Mouse (Mus musculus) forebrain, postnatal 0 days (tissue): ENCODE results near the gene Snx29. TPM values are rescaled to one million over a fixed set of nuclear protein-coding genes. Genes with fewer than 3 reads are reported as not detected.
A peak's percentile ranks its signal among the peaks of the same experiment; 100 is the strongest.

Experiments used
- ATAC-seq: fragments of 200-750 bp; cut with Nextera tagmentation; 2 replicates; pipeline ENCODE4 v1.8.0; 2017; ENCODE audit warnings: mild to moderate bottlenecking, moderate library complexity
- DNase-seq: peaks from one replicate; pipeline ENCODE4 v3.0.0-alpha.2; 2015
- H3K27ac ChIP-seq: fragments of 300-500 bp; sonication (generic); 2 replicates; pipeline ENCODE4 v1.5.1; 2014; ENCODE audit warnings: low read depth, mild to moderate bottlenecking, antibody characterized with exemption, low read length, moderate library complexity, mixed read lengths
- H3K27me3 ChIP-seq: fragments of 300-500 bp; sonication (generic); 2 replicates; pipeline ENCODE4 v1.6.1; 2014; ENCODE audit warnings: mild to moderate bottlenecking, low read length, mixed read lengths; ENCODE audit not compliant: insufficient read depth
- H3K36me3 ChIP-seq: fragments of 300-500 bp; sonication (generic); 2 replicates; pipeline ENCODE4 v1.6.1; 2014; ENCODE audit warnings: mild to moderate bottlenecking, moderate library complexity; ENCODE audit not compliant: insufficient read depth
- H3K4me1 ChIP-seq: fragments of 300-500 bp; sonication (generic); 2 replicates; pipeline ENCODE4 v1.6.1; 2014; ENCODE audit warnings: antibody characterized with exemption; ENCODE audit not compliant: insufficient read depth
- H3K4me2 ChIP-seq: fragments of 300-500 bp; sonication (generic); 2 replicates; pipeline ENCODE4 v1.6.1; 2014; ENCODE audit warnings: low read depth, mild to moderate bottlenecking, moderate library complexity
- H3K4me3 ChIP-seq: fragments of 300-500 bp; sonication (generic); 2 replicates; pipeline ENCODE4 v1.5.1; 2014; ENCODE audit warnings: low read depth, low read length, mixed read lengths
- H3K9ac ChIP-seq: fragments of 300-500 bp; sonication (generic); 2 replicates; pipeline ENCODE4 v1.6.1; 2014; ENCODE audit warnings: mild to moderate bottlenecking
- H3K9me3 ChIP-seq: fragments of 300-500 bp; sonication (generic); 2 replicates; pipeline ENCODE4 v1.6.1; 2016; ENCODE audit warnings: low read length
- CTCF ChIP-seq: sonication (generic); IDR thresholded peaks from 2 replicates; pipeline ENCODE4 v1.5.1; 2016; ENCODE audit warnings: antibody characterized with exemption, control low read depth, low read depth
- WGBS: fragments of 180-500 bp; shearing (Covaris S2); extraction: QIAGEN DNeasy Blood & Tissue Kit; methylation state at CpG from one replicate; pipeline ENCODE4 v1.1.7; 2014; 5-methylcytosine and 5-hydroxymethylcytosine counted together
- polyA plus RNA-seq: library from polyadenylated mRNA; unstranded; fragments of >200 nt; fragmentation: Nextera tagmentation; extraction: Ambion mirVana; gene quantifications from 2 replicates; pipeline ENCODE4 v1.2.1, GENCODE M21; 2015
- total RNA-seq: library from RNA; depleted of rRNA; stranded (reverse); fragments of >200 nt; gene quantifications from 2 replicates; pipeline ENCODE4 v1.2.3, GENCODE M21; 2014

The Snx29 gene
- total and polyA plus RNA-seq, 2 experiments from 2014 or later = 5.8 to 20.6 TPM

GRCm38 (mm10) chr16:11396570-11396969, 73.9 kb downstream of the Snx29 start:
- no peak overlapping the region for H3K27ac ChIP-seq

GRCm38 (mm10) chr16:11399386-11399785, 76.7 kb downstream of the Snx29 start:
- Histone ChIP-seq H3K4me3 (no peak overlapping the region), H3K36me3 (peaks cover 16% of the 10 kb centered on the region), H3K9ac (no peak overlapping the region), H3K9me3 (no peaks in the 10 kb centered on the region), H3K4me1 (no peaks in the 10 kb centered on the region), H3K27me3 (no peaks in the 10 kb centered on the region), H3K4me2 (no peak overlapping the region), H3K27ac (no peak overlapping the region)
- TF ChIP-seq CTCF = no peak
- DNase-seq (no peak), ATAC-seq (no peak)
- 91% methylated on average over 4 of the region's 4 CpGs for WGBS

More at GRCm38 (mm10) chr16:11396570-11396969, 73.9 kb downstream of the Snx29 start:
- TF ChIP-seq CTCF = 0 out of 2 replicates have a peak, but pooled peaks have one; percentile 7
- no peak overlapping the region for H3K4me2 ChIP-seq
- DNase-seq (no peak), ATAC-seq (no peak)
- 67% methylated on average over 2 of the region's 2 CpGs for WGBS
- H3K4me1 ChIP-seq = no peaks in the 10 kb centered on the region
- H3K36me3 ChIP-seq = peaks cover 10% of the 10 kb centered on the region; the same call in 1 of the 2 replicates
- H3K4me3 ChIP-seq = no peak overlapping the region
- no peaks in the 10 kb centered on the region for H3K27me3 ChIP-seq
- H3K9ac ChIP-seq = no peak overlapping the region
- H3K9me3 ChIP-seq = no peaks in the 10 kb centered on the region

DNA sequence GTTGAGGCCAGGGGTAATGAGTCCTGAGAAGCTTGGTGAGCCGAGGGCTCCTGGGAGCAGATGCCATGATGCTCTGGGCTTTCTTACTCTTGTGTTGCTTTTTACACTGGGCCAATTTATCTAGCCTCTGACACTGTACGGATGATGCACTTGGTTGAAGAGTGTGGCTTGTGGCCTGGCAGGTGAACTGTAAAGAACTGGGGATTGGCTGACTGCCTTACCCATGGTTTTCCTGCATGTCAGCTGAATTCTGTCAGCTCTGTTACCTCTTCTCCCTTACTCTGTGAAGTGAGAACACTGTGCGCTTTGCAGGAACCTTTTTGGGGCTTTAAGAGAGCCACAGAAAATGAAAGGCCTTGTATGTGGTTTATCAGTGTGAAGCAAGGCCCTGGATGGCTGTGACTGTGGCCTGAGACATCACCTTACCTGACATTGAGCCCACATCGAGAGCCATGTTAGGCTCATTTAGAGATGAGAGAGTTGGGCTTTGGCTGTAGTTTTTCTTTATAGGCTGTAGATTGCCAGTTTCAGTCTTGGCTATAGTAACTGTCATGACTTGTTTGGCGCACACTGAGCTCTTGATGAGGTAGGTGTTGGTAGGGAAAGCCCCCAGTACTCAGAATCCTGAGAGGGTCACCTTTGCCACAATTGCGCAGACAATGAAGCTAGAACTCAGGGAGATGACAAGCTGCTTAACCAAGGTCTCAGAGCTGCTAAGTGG, 77.3 kb downstream of the Snx29 start:
- no peak for TF ChIP-seq CTCF
- H3K4me1 ChIP-seq = no peaks in the 10 kb centered on the region
- 94% methylated on average over 6 of the region's 6 CpGs for WGBS
- DNase-seq (no peak), ATAC-seq (no peak)
- no peaks in the 10 kb centered on the region for H3K9me3 ChIP-seq
- no peak overlapping the region for H3K27ac ChIP-seq
- H3K9ac ChIP-seq = no peak overlapping the region
- peaks cover 16% of the 10 kb centered on the region for H3K36me3 ChIP-seq
- H3K4me2 ChIP-seq = no peak overlapping the region
- H3K27me3 ChIP-seq = no peaks in the 10 kb centered on the region
- no peak overlapping the region for H3K4me3 ChIP-seq

DNA sequence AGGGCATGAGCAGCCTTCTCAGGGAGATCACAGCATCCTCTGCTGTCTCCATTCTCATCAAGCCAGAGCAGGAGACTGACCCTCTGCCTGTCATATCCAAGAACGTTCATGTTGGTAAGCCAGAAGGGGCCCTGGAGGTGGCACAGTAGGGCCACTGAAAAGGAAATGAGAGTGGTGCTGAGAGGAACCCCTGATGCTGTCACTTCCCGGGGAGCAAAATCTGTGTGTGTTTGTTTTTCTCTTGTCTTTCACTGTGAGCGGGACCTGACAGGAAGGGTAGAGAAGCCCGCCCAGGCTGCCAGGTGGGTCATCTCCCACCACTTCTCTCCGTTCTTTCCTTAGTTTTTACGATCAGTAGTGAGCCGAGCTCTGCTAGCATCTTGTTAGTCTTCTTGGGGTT, 78.2 kb downstream of the Snx29 start:
- H3K27ac ChIP-seq = no peak overlapping the region
- no peaks in the 10 kb centered on the region for H3K9me3 ChIP-seq
- H3K4me1 ChIP-seq = no peaks in the 10 kb centered on the region
- no peak overlapping the region for H3K4me2 ChIP-seq
- no peak overlapping the region for H3K9ac ChIP-seq
- DNase-seq (no peak), ATAC-seq (no peak)
- no peak overlapping the region for H3K4me3 ChIP-seq
- H3K36me3 ChIP-seq = peaks cover 16% of the 10 kb centered on the region
- 77% methylated on average over 7 of the region's 7 CpGs for WGBS
- TF ChIP-seq CTCF = no peak
- H3K27me3 ChIP-seq = no peaks in the 10 kb centered on the region

DNA sequence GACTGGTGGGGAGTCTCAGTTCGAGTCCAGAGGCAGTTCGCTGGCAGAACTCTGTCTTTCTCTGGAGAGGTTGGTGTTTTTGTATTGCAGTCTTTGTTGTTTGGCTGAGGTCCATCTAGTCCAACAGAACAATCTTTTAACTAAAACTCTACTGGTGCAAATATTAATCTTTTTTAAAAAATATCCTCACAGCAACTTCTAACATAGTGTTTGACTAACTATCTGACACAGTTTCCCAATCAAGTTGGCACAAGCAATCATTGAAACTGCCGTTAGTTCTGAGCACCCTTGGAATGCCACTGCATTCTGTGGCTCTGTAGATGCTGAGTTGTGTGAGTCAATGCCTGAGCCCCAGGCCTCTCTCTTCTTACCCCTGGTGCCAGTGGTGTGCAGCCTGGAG, 82.5 kb downstream of the Snx29 start:
- DNase-seq = no peak
- H3K9ac ChIP-seq = no peak overlapping the region
- TF ChIP-seq CTCF = no peak
- 74% methylated on average over 3 of the region's 3 CpGs for WGBS
- no peak overlapping the region for H3K4me3 ChIP-seq
- H3K36me3 ChIP-seq = peaks cover 11% of the 10 kb centered on the region
- no peak overlapping the region for H3K4me2 ChIP-seq
- no peak overlapping the region for H3K27ac ChIP-seq
- H3K9me3 ChIP-seq = no peaks in the 10 kb centered on the region
- no peaks in the 10 kb centered on the region for H3K4me1 ChIP-seq
- ATAC-seq = no peak
- H3K27me3 ChIP-seq = no peaks in the 10 kb centered on the region

GRCm38 (mm10) chr16:11406201-11406600, 83.5 kb downstream of the Snx29 start:
- ATAC-seq (no peak), DNase-seq (no peak)
- no peak overlapping the region for H3K9ac ChIP-seq
- no peaks in the 10 kb centered on the region for H3K4me1 ChIP-seq
- no peaks in the 10 kb centered on the region for H3K27me3 ChIP-seq
- no peak for TF ChIP-seq CTCF
- no peak overlapping the region for H3K4me2 ChIP-seq
- no peak overlapping the region for H3K27ac ChIP-seq
- H3K9me3 ChIP-seq = no peaks in the 10 kb centered on the region
- H3K36me3 ChIP-seq = peaks cover 6% of the 10 kb centered on the region
- H3K4me3 ChIP-seq = no peak overlapping the region
- WGBS = 92% methylated on average over 5 of the region's 5 CpGs

- WGBS = 73% methylated on average over 9 of the region's 9 CpGs
- Histone ChIP-seq H3K27me3 (no peaks in the 10 kb centered on the region), H3K27ac (no peak overlapping the region), H3K4me2 (no peak overlapping the region), H3K9me3 (no peaks in the 10 kb centered on the region), H3K9ac (no peak overlapping the region), H3K4me3 (no peak overlapping the region), H3K36me3 (peaks cover 6% of the 10 kb centered on the region), H3K4me1 (no peaks in the 10 kb centered on the region)
- TF ChIP-seq CTCF = no peak
- no peak for ATAC-seq
- DNase-seq = no peak
Measured at GRCm38 (mm10) chr16:11406622-11407021, 83.9 kb downstream of the Snx29 start.
